Mouse (Mus musculus) heart, postnatal 10 days (tissue): Measurements from ENCODE around the gene Sigmar1. TPM values are rescaled to one million over a fixed set of nuclear protein-coding genes. Genes with fewer than 3 reads are reported as not detected.
"Not testable (repeated sequence)": the region's sequence is repeated elsewhere in the genome, so short reads cannot be mapped to it uniquely, and the experiment has no call there.

Source experiments
- DNase-seq, 2 experiments: peaks; one replicate each; pipeline ENCODE4 v3.0.0; 2021
- intact Hi-C: fragments of 180-260 bp; cut with DNase I; formaldehyde crosslinking; loops from one replicate; pipeline ENCODE4 v1.15.1; 2025
- total RNA-seq, 2 experiments: library from RNA; stranded (reverse); gene quantifications; 2 replicates each; pipeline ENCODE4 v1.2.3; 2021

Sigmar1 gene
- total RNA-seq, 2 experiments from 2014 or later = 23.8 to 28.6 TPM

- DNase-seq = peak; percentile 28 to 48
- intact Hi-C loops = no loop called here
These were observed 43.3 kb downstream of the Sigmar1 start for GRCm38 (mm10) chr4:41712421-41713196.

DNA sequence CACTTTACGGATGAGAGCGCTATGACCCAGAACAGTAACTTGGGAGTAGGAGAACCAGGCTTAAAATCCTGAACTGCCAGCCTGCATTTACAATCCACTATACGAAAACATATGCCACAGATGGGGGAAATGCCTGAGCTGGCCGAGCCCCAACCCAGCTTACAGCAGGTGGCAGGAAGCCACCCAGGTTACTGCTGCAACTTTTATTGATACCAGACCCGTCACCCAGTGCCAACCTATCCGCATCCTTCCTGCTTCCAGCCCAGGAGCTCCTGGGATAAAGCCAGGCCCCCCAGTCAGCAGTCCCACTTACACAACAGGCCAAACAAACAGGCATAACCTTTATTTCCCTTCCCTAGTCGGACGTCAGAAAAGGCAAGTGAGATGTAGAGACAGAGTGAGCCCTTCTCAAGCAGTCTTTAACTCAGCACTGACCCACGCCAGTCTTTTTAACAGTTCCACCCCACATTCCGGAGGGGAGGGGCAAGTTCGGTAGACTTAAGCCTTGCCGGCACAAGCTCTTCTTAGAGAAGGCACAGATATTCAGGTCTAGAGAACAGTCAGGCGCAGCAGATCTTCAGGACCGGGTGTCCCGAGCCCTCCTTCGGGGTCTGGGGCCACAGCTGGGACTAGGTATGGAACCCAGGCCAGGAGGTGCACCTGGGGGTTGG, 44.1 kb downstream of the Sigmar1 start:
- DNase-seq = no peak
- intact Hi-C loops = no loop called here

DNA sequence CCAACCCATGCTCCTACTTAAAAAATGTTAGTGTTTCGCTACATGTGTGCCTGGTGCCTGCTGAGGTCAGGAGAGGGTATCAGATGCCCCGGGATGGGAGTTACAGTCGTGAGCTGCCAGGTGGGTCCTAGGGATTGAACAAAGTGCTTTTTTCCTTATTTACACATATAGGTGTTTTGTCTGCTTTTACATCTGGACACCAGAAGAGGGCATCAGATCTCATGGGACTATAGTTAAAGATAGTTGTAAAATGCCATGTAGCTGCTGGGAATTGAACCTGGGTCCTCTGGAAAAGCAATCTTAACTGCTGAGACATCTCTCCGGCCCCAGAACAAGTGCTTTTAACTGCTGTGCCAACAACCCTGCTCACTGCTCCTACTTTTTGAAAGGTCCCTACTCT, 45.7 kb downstream of the Sigmar1 start:
- intact Hi-C loops = no loop called here
- DNase-seq = no peak

DNA sequence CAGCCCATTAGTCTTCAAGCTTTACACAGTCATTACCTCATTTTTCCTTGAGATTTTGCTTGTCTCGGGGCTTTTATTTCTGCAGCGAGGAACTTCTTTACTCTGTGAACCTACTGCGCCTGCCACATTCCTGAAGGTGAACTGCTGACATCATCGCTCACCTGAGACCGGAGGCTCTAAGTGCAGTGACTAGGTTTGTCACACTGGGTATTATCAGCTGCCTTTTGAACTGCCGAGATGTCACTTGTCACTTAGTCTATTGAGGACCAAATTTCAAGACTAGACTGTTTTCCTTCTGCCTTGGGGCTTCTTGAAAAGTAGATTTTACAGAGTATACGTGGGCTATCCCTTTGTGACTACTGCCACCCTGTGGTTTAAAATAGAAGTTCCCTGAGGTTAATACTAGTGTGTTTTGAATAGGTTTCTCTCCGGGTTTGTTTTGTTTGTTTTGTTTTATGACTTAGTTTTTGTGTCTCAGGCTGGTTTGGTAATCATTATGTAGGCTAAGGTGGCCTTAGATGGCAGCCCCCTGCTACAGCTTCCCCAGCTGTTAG, 47.7 kb downstream of the Sigmar1 start:
- intact Hi-C loops = loop anchor here (1.0 to 10.0 kb wide), 5 partner anchors 53 to 239 kb away; no protein-coding TSS in a partner anchor
- peak; percentile 55 to 80 for DNase-seq

- intact Hi-C loops = loop anchor here (5.0 to 10.0 kb wide), 3 partner anchors 52 to 182 kb away; no protein-coding TSS in a partner anchor
- peak; percentile 67 to 72 for DNase-seq
These were observed 48.9 kb downstream of the Sigmar1 start for GRCm38 (mm10) chr4:41707011-41707535.

DNA sequence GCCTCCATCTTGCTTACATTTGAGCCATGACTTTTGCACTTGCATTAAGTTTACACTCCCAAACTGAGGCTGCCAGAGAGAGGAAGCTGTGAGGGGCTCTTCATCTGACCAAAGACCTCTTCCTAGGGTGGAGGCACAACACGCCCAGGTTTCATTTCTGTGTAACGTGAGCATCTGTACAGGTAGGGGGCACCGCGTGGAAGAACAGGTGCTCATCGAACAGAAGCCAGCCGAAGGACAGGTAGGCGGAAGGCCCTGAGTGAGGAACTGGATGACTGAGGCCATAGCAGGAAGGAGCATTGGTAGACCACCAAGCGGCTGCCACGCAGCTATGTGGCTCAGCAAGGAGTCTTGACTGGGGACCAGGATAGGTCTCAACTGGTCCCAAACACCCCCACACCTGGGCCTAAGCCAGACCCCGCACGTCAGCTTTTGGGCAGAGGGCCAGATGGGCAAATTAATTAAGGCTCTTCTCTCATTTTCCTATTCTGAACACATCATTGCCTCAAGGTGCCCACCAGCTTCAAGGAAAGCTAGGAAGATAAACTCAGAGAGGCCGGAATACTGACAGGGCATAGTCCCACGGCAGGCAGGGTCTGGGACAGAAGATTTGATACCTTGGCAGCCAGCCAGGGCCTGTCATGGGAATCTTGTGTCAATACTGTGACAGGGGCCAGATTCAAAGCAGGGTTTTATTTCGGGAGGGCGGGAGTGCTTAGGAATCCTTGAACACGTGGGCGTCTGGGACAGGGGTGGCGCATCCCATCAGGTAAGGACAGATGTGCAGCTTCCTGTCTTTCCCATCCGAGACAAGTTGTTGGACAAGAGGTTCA, 49.8 kb downstream of the Sigmar1 start:
- DNase-seq = no peak

GRCm38 (mm10) chr4:41704651-41705050, 51.3 kb downstream of the Sigmar1 start:
- DNase-seq = no peak
- intact Hi-C loops = loop anchor here (5.0 to 10.0 kb wide), 3 partner anchors 50 to 180 kb away; no protein-coding TSS in a partner anchor

More for the DNA sequence above, 49.8 kb downstream of the Sigmar1 start:
- intact Hi-C loops = loop anchor here (5.0 to 10.0 kb wide), 3 partner anchors 51 to 181 kb away; no protein-coding TSS in a partner anchor

DNA sequence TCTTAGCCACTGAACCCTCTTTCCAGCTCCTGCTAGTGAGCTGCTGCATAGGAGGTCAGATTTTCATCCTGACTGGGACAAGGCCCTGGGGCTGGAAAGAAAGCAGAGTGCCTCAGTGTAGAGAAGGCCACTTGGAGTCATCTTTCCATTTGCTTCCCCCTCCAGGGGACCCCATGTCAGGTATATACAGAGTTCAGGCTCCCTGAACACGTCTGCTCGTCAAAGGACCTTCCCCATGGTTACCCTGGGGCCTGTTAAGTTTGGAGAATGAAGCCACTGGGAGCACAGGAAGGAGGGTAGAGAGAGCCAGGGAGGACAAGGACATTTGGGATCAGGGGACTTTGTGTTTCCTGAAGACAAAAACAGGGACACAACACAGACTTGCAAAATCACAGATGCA, 53.7 kb downstream of the Sigmar1 start:
- intact Hi-C loops = loop anchor here (10.0 kb wide), 2 partner anchors 47 to 177 kb away; no protein-coding TSS in a partner anchor
- not testable (repeated sequence) for DNase-seq

- DNase-seq = not testable (repeated sequence)
- intact Hi-C loops = loop anchor here (10.0 kb wide), 2 partner anchors 45 to 175 kb away; no protein-coding TSS in a partner anchor
These were observed 55.7 kb downstream of the Sigmar1 start for GRCm38 (mm10) chr4:41700224-41700623.

DNA sequence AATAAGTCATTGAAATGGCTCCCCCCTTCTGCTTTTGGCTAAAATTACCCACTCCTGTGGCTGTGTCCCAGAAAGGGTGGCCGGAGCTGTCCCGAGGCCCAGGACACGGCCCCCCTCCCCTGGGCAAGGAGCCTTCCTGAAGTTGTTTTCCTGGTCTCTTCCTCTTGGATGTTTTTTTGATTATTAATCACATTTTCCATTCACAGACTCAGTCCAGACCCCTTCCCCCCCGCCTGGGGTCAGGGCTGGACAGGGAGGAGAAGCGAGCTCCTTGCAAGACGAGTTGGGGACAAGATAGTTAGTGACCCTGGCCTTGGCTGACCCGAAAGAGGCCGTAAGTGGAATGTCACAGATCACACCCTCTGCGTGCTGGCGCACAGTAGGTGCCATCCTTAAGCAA, 56.2 kb downstream of the Sigmar1 start, which contains the start of gene Il11ra1:
Il11ra1 (plus strand) TSS at position 207 of the 400 bp plus-strand sequence.
- intact Hi-C loops = loop anchor here (10.0 kb wide), 2 partner anchors 45 to 175 kb away; no protein-coding TSS in a partner anchor
- DNase-seq = not testable (repeated sequence)

DNA sequence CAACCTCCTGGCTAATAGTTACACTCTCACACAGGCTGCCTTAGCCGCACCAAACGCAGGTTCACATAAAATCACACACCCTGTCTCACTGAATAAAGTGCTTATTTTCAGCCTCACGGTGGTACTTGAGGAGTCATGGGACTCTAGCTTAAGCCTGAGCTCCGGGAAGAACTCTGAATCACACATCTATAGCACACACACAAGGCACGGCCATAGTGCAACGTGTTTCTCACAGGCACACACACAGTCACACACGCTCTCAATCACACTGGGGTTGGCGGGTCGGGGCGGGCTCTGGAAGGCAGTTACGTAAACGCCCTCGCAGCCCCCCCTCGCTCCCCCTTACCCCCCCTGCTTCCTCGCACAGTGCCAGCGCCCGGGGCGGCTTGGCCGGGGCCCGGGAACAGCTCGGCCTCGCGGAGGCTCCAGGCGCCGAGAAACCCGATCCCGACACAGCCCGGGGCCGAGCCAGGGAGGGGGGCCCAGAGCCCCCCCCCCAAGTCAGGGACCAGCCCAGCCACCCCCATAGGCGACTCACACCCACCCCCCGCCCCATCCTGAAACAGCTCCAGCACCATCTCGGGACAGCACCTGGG, 57.4 kb downstream of the Sigmar1 start:
- intact Hi-C loops = not testable (repeated sequence)
- peak in 1 of 2 experiments; percentile 44 for DNase-seq

DNA sequence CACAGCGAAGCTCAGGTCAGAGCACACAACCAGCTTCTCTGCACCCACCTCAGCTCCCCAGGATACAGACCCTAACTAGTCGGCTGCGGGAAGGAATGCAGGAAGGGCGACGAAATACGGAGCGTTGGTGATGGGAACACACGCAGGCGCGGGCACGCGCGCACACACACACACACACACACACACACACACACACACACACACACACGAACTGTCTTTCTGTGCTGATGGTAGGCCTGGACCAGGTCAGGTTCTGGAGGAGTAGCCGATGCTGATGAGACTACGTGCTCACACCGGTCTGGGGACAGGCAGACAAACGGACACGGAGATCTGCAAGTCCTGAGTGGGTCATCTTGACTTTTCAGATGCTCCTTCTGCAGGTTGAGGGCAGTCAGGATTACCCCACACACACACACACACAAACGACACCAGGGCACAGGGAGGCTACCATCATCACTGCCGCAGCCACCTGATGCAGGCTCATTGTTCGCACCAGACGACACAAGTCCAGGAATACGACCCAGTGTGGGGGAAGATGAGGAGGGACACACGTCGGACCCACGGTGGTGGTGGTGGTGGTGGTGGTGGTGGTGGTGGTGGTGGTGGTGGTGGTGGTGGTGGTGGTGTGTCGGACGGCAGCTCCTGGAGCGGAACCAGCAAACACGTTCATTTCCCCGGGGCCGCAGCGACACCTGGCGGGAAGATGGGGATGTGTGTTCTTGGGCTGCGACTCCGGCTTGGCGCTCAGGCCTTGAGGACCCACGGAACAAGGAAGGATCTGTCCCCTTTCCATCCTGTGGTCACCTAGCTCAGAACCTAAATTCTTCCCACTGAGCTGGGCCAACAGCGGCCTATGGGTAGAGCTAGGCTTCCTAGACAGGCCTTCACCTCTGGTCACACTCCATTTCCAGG, 58.8 kb downstream of the Sigmar1 start, which contains the start of gene Cntfr:
Cntfr (minus strand) TSS at position 160 of the 912 bp plus-strand sequence.
- intact Hi-C loops = not testable (repeated sequence)
- DNase-seq = peak; percentile 85 to 90

DNA sequence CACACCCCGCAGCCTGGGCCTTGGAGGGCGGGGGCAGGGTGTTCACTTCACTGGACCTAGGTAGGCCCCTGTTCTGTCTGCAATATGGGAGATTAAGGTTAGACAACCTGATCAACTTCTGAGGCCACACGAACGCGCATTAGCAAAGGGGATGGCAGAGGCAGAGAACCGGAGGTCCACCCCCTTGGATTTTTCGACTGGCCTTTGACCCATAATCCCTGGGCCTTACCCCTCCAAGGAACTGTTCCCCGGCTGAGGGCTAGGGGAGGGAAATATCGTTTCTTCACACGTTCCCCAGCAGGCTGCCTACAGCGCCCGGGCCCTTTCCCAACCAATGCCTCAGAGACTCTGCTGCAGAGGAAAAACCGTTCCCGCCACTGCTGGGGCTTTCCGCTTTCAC, 59.5 kb downstream of the Sigmar1 start:
- DNase-seq, intact Hi-C loops: not testable (repeated sequence)

DNA sequence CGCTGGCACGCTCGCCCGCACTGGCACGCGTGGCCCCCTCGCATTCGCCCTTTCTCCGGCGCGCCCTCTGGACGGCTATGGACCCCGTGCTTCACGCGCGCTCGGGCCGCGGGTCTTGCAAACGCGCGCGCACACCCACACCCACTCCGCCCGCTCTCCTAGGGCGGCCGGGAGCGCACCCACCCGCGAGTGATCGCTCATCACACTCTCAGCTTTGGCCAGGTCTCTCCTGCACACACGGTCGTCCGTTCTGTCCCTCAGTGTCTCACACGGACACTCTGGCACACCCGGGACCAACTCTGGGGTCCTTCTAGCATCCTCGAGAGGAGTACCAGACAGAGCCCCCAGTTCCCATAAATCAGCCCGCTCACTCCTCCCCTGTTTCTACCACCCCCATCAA, 60.2 kb downstream of the Sigmar1 start:
- DNase-seq, intact Hi-C loops: not testable (repeated sequence)

DNA sequence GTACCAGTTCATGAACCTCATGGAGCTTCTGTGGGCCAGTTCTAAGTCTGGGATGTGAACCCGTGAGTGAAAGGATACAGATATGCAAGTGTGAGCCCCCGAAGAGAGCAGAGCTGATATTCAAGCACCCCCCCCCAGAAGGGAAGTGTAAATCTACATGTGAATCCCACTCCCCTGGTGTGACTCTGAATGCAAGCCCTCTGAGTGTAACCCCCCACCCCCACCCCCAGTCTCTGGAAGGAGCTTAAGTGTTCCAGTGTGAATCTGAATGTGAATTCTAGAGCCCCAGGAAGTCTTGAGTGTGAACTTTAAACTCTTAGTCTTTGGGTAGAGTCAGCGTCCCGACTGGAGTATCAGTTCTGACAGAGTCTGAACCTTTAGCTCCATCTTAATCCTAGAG, 62.4 kb downstream of the Sigmar1 start:
- intact Hi-C loops, DNase-seq: not testable (repeated sequence)

DNA sequence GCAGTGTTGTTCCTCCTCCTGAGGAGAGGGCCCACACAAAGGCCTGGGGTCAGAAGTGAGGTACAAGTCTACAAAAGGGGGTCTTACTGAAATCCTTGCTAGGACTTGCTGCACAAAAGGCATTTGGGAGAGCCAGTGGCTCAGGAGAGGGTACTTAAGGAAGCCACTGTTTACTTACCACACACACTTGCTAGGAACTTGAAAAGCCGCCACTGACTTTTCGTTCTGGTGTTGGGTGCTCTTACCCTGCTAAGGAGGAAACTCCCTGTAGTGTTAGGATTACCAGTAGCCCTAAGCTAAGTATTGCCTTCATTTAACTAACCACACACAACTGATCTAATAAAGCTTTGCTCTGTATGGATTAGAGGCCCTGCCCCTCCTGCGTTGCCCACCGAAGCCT, 65.9 kb downstream of the Sigmar1 start:
- intact Hi-C loops, DNase-seq: not testable (repeated sequence)

DNA sequence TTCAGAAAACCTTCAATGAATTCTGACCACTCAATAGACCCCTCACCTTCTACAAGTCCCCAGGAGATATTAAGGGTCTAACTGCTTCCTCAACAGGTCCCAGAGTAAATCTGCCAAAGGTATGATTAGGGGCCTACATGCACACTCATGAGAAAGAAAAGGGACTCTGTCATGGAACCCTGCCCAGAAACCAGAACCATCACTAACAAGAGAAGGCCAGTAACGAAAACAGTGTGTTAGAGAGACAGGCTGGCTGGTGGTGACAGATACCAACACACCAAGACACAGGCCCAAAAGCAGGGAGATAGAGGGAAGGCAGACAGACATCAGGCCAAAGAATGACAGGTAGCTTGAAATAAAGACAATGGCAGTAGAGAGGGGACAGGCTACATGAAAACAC, 67.4 kb downstream of the Sigmar1 start:
- DNase-seq, intact Hi-C loops: not testable (repeated sequence)
